Mouse (Mus musculus) c-Kit-positive CD71-positive TER-119-negative erythroid progenitor cells, embryonic 14.5 days (primary cell): ENCODE measurements around the gene Rad54l.
A peak's percentile ranks its signal among the peaks of the same experiment; 100 is the strongest.

ENCODE experiments used
- DNase-seq: peaks from one replicate; pipeline ENCODE4 v3.0.0-alpha.2; 2013; ENCODE audit warnings: low read depth

The Rad54l gene

GRCm38 (mm10) chr4:116073146-116073545 is 50.3 kb downstream of the Rad54l start:
- peak; percentile 38 for DNase-seq

GRCm38 (mm10) chr4:116070116-116070515 is 53.4 kb downstream of the Rad54l start:
- DNase-seq, result no peak

GRCm38 (mm10) chr4:116063855-116064254 is 59.6 kb downstream of the Rad54l start:
- DNase-seq, result peak; percentile 14

GRCm38 (mm10) chr4:116059012-116059726 is 64.3 kb downstream of the Rad54l start:
- DNase-seq, result no peak

DNA sequence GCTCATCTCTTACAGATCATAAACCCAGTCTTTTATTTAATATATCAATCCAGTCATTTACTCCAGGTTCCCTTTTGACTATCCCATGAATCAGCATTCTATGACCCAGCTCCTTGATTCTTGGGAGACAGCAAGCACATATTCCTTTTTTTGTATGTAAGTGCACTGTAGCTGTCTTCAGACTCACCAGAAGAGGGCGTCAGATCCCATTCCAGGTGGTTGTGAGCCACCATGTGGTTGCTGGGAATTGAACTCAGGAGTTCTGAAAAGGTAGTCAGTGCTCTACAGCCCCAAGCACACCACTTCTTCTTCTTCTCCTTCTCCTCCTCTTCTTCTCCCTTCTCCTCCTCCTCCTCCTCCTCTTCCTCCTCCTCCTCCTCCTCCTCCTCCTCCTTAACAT is 65.9 kb downstream of the Rad54l start:
- DNase-seq, result no peak

- peak; percentile 92 for DNase-seq
Observed at GRCm38 (mm10) chr4:116053399-116053961, 70.0 kb downstream of the Rad54l start, which contains the start of gene Nsun4. Gene Nsun4 (minus strand): TSS chr4:116053876.

GRCm38 (mm10) chr4:116052526-116053293 is 70.8 kb downstream of the Rad54l start:
- DNase-seq, result peak; percentile 21

DNA sequence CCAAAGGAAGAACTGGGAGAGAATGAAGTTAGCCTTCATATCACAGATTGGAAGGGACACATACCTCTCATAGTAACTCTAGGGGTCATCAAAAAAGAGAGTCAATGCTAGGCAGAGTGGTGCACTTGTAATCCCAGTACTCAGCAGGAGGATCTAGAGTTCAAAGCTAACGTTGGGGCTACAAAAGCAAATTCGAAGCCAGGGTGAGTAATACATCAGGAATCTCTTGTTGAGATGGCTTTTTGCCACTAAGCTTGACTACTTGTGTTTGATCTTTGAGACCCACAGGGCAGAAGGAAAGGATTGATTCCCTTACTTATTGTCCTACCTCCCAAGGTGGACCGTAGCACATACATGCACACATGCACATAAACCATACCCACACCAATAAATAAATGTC is 74.3 kb downstream of the Rad54l start:
- no peak for DNase-seq

DNA sequence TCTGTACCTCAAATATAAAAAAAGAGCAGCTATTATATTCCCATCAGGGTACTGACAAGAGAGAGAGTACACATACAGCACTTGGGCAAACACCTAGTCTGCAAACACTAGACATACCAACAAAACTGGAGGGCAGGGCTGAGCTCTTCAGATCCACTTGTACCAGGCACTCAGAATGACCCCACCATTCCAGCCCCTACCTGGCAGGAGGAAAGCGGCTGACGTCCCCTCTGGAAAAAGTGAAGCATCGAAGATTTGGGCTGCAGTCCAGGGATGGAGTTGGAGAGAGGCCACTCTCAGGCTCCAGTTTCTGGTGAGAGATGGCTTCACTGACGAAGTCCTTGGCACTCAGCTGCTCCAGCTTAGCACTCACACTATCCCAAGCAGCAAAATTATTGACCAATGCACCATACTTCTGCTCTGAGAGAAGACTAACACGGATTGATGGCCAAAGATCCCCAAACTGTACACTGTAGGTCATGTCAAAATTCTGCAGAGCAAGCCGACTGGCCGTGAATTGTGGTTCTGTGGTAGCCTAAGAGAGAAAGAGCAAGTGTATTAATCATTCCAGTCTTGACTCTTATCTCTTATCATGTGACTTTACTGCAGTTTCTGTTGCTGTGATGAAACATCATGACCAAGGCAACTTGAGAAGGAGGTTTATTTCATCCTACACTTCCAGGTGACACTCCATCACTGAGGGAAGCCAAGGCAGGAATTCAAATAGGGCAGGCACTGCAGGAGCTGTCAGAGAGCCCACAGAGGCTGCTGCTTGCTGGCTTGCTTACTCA is 75.2 kb downstream of the Rad54l start:
- DNase-seq, result no peak

- no peak for DNase-seq
Observed at GRCm38 (mm10) chr4:116047681-116048080, 75.8 kb downstream of the Rad54l start.

DNA sequence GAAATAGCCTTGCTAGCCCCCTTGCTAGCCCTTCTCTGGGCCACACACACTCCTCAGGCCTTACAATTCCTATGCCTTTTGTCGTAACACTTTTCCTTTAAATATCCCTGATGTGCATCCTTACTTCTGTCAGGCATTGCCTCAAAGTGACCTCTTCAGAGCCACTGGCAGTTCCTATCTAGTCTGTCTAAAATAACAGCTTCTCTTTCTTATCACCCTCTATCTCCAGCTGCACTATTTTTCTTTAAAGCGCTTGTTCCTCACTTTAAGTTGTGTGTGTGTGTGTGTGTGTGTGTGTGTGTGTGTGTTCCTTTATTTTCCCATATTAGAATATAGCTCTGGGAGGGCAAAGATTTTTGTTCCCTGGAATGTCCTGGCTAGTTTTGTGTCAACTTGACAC is 76.9 kb downstream of the Rad54l start:
- no peak for DNase-seq
